Mouse (Mus musculus) layer of hippocampus, adult 2 months (tissue): ENCODE results near the gene Kng1. TPM values are rescaled to one million over a fixed set of nuclear protein-coding genes. Genes with fewer than 3 reads are reported as not detected.

ENCODE experiments used
- DNase-seq, 2 experiments: peaks; one replicate each; pipeline ENCODE4 v3.0.0; 2022; ENCODE audit warnings: low spot score in 2 of 2
- H3K27ac ChIP-seq: fragments of 200-600 bp; 2 replicates; pipeline ENCODE4 v1.8.1; 2022
- H3K4me3 ChIP-seq: fragments of 200-600 bp; 2 replicates; pipeline ENCODE4 v1.8.1; 2022; ENCODE audit warnings: mild to moderate bottlenecking
- CTCF ChIP-seq: fragments of 200-600 bp; conservative IDR thresholded peaks from 2 replicates; pipeline ENCODE4 v1.8.1; 2022; ENCODE audit warnings: antibody characterized with exemption, mild to moderate bottlenecking, moderate library complexity
- microRNA-seq, 2 experiments: library from miRNA; unstranded; fragments of <30 nt; microRNA quantifications; one replicate each; pipeline ENCODE4 v1.2.0; 2021
- total RNA-seq, 2 experiments: library from RNA; stranded (reverse); gene quantifications; 2 replicates each; pipeline ENCODE4 v1.2.3; 2021

Gene Kng1
- total RNA-seq, 2 experiments from 2014 or later: not detected

DNA sequence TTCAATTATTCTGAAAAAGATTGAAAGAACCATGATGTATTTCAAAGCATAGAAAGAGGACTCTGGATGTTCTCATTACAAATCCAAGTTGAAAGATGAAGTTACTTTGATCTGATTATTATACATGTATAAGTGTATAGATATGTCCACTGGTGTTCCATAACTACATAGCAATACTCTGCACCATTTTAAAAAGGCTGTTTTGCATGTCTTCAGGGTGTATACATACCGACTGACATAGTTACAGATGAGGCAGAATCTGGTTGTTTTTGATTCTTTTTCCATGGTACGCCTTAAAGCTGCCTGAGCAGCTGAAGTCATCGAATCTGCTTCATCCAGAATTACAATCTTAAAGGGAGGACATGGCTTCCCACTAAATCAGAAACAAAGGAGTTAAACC is 57.8 kb downstream of the Kng1 start:
- Histone ChIP-seq H3K27ac (no peak overlapping the region), H3K4me3 (no peak overlapping the region)
- DNase-seq: no peak
- no peak for TF ChIP-seq CTCF

DNA sequence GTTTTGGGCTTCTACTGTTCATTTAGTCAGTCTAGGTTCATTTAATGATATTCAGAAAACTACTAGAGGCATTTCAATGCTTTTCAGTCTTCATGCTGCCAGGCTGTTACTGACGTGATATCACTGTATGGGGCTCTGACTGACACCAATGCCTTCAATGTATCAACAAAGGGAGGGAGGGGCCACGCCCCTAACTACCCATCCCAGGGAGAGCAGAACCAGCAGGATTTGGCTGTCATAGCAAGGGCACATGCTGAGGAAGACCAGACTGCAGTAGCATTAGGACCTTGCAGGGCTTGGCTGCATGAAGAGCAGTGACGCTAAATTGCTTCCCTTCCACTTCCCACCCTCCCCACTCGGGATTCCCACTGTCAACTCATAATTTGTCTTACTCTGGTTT is 59.5 kb downstream of the Kng1 start:
- no peak for TF ChIP-seq CTCF
- DNase-seq: no peak
- H3K27ac ChIP-seq: no peak overlapping the region
- no peak overlapping the region for H3K4me3 ChIP-seq

DNA sequence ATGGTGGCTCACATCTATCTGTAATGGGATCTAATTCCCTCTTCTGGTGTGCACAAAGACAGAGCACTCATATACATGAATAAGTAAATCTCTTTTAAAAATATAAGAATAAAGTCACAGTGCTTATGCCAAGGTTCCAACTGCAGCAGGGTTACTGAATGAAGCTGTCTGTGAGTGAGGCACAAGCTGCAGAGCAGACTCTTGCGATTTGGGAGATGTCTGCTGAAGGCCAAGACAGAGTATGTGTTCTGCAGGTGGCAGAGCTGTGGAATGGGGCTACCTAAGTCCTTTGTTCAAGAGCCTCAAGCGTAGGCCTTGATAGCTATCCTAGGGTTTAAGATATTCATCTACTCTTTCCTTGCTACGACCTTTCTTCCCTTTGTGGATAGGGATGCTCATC is 64.8 kb downstream of the Kng1 start:
- no peak overlapping the region for H3K27ac ChIP-seq
- H3K4me3 ChIP-seq: no peak overlapping the region
- no peak for TF ChIP-seq CTCF
- DNase-seq: no peak

DNA sequence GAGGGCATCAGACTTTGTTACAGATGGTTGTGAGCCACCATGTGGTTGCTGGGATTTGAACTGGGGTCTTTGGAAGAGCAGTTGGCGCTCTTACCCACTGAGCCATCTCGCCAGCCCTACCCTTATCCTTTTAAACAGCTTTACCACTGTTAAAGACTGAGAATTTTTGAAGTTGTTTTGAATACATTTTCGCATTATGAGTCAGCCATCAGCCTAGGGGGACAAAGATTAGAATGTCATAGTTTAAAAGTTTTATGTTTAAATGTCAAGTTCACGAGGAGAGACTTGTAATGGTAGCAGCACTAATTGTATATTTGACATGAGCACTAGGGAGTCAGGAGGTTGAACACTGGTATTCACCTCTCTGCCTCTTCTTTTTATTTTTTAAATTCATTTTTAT is 65.4 kb downstream of the Kng1 start:
- DNase-seq: no peak
- no peak overlapping the region for H3K27ac ChIP-seq
- no peak for TF ChIP-seq CTCF

DNA sequence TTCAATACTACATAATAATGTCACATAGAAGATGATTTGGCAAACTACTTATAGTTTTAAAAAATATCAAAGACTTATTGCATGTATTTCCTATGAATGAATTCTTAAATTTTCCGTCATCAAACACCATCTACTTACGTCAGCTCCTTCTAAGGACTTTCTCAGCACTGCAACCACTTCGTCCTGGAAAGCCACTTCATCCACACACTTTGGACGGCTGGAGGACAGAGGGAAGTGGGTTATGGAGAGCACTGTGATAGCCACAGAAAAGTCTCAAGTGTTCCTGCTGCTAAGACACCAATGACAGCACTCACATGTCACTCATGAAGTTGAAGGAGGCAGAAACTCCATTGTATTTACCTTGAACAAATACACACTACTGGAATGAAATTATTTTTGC is 66.7 kb downstream of the Kng1 start:
- H3K27ac ChIP-seq: no peak overlapping the region
- no peak overlapping the region for H3K4me3 ChIP-seq
- no peak for TF ChIP-seq CTCF
- no peak for DNase-seq

More for the DNA sequence above, 65.4 kb downstream of the Kng1 start:
- H3K4me3 ChIP-seq: no peak overlapping the region

DNA sequence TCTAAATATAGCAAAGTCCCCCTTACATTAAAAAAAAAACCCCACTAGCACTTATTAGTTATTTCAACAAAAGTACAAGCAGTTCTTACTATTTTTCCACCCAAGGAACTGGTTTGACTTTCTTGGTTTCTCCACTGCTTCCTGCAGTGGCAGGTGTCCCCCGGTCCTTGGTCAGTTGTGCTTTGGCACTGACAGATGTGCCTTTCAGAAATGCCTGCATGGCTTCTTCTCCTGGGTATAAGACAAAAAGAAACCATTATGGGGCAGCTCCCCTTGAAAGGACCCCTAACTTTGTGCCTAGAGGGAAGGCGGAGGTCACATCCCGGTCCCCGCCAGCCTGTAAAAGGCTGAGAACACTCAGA is 69.6 kb downstream of the Kng1 start:
- DNase-seq: no peak
- H3K4me3 ChIP-seq: peak overlapping the region; percentile 100
- H3K27ac ChIP-seq: peak overlapping the region; percentile 99
- no peak for TF ChIP-seq CTCF

DNA sequence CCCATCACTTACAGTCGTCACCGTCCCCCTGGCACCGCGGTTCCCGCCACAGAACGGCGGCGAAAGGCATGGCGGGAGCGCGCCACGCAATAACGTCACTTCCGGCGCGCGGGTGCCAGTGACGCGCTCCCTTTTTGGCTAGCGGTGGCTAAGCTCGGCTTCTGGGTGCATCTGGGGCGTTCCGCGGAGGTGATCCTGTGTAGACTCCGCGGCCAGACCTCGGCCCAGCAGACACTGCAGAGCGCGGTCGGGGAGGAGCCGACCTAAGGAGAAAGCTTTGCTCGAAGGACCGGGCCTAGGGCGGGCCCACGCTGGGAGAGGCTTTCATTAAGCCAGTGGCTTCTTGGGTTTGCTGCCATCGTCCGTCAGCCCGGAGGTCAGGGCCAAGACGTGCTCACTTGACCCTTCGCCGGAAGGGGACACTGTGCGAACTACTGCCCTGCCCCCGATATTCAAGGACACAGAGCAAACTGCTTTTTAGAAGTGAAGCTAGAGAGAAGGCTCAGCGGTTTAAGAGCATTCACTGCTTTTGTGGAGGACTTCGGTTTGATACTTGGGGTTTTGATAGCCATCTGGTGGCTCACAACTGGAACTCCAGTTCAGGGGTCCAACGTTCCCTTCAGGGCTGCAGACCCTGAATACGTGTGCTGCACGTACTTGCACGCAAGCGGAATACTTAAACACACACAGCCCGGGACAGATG is 70.2 kb downstream of the Kng1 start, which contains the start of gene Rfc4:
Gene Rfc4, minus strand, starts transcription at position 65 of the 703 bp plus-strand sequence.
- DNase-seq: peak; percentile 87 to 95
- peak; percentile 66 for TF ChIP-seq CTCF
- Histone ChIP-seq H3K27ac (peak within 1 kb of the TSS; percentile 99), H3K4me3 (peak within 1 kb of the TSS; percentile 100)

DNA sequence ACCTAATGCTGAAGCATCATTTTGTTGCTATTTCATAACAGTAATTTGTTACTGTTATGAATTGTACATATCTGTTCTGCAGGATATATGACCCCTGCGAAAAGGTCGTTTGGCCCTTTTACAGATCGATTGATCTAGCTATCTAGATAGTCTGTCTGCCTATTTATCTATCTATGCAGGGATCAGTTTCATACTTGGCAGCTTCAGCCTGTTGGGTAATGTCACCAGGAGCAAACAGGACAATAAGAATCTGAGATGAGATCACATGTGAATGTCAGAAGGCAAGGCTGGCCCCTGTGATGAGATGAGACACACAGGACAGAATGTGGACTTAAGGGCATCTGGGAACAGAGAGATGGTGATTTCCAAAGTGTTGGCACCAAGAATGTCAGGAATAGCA is 72.6 kb downstream of the Kng1 start:
- TF ChIP-seq CTCF: no peak
- no peak overlapping the region for H3K4me3 ChIP-seq
- H3K27ac ChIP-seq: no peak overlapping the region
- DNase-seq: no peak

Small RNA genes within 50 kb of the gene (microRNA-seq; reads per million reads assigned to microRNA genes)
- 1.5 to 7.0 reads per million in 2 experiments for gene Gm49346

Other genes with a start within 250 kb of the Kng1 start
- gene Crygs, start 246.3 kb upstream of the Kng1 start, total RNA-seq: not detected
- gene Tbccd1, start 200.2 kb upstream of the Kng1 start, total RNA-seq: 10 to 100 TPM; 13.6 to 15.9 TPM
- 10 to 100 TPM; 61.1 to 62.5 TPM for gene Dnajb11, start 200.0 kb upstream of the Kng1 start, total RNA-seq
- gene Ahsg, start 166.6 kb upstream of the Kng1 start, total RNA-seq: not detected
- under 1 TPM; 0.49 to 0.54 TPM for gene Fetub, start 139.5 kb upstream of the Kng1 start, total RNA-seq
- gene Hrg, start 106.8 kb upstream of the Kng1 start, total RNA-seq: not detected
- not detected for gene Kng2, start 28.4 kb upstream of the Kng1 start, total RNA-seq
- 100 to 1,000 TPM; 923 to 956 TPM for gene Eif4a2, start 49.6 kb downstream of the Kng1 start, total RNA-seq
- 1 to 10 TPM; 4.8 to 5.3 TPM for gene Rfc4, start 69.9 kb downstream of the Kng1 start, total RNA-seq
- gene Adipoq, start 88.7 kb downstream of the Kng1 start, total RNA-seq: not detected
- gene St6gal1, start 166.9 kb downstream of the Kng1 start, total RNA-seq: 10 to 100 TPM; 15.2 to 17.3 TPM